Mouse (Mus musculus) embryonic facial prominence, embryonic 11.5 days (tissue): ENCODE results near the gene Chga. TPM values are rescaled to one million over a fixed set of nuclear protein-coding genes. Genes with fewer than 3 reads are reported as not detected.
A peak's percentile ranks its signal among the peaks of the same experiment; 100 is the strongest.

Experiments used
- ATAC-seq: fragments of 200-750 bp; cut with Nextera tagmentation; replicated peaks from 2 replicates; pipeline ENCODE4 v1.8.0; 2017; ENCODE audit warnings: low read depth; ENCODE audit not compliant: insufficient number of reproducible peaks, low FRiP score, low TSS enrichment
- DNase-seq: peaks from one replicate; pipeline ENCODE4 v3.0.0-alpha.2; 2015; ENCODE audit warnings: low spot score
- H3K27ac ChIP-seq: fragments of 300-500 bp; sonication (generic); replicated peaks from 2 replicates; pipeline ENCODE4 v1.5.1; 2014; ENCODE audit warnings: mild to moderate bottlenecking, low read depth, low read length, control low read depth
- H3K27me3 ChIP-seq: fragments of 300-500 bp; sonication (generic); 2 replicates; pipeline ENCODE4 v1.6.1; 2014; ENCODE audit warnings: mild to moderate bottlenecking, low read length, moderate library complexity, mixed read lengths; ENCODE audit not compliant: control insufficient read depth, insufficient read depth
- H3K36me3 ChIP-seq: fragments of 300-500 bp; sonication (generic); replicated peaks from 2 replicates; pipeline ENCODE4 v1.6.1; 2014; ENCODE audit warnings: low read depth, mild to moderate bottlenecking, low read length, moderate library complexity, mixed read lengths; ENCODE audit not compliant: control insufficient read depth, insufficient read depth
- H3K4me1 ChIP-seq: fragments of 300-500 bp; sonication (generic); 2 replicates; pipeline ENCODE4 v1.6.1; 2014; ENCODE audit warnings: low read length, mixed read lengths; ENCODE audit not compliant: control insufficient read depth, insufficient read depth
- H3K4me2 ChIP-seq: fragments of 300-500 bp; sonication (generic); 2 replicates; pipeline ENCODE4 v1.6.1; 2014; ENCODE audit warnings: low read depth, mild to moderate bottlenecking, control low read depth, low read length, moderate library complexity
- H3K4me3 ChIP-seq: fragments of 300-500 bp; sonication (generic); 2 replicates; pipeline ENCODE4 v1.5.1; 2014; ENCODE audit warnings: low read depth, low read length, control low read depth
- H3K9ac ChIP-seq: fragments of 300-500 bp; sonication (generic); replicated peaks from 2 replicates; pipeline ENCODE4 v1.6.1; 2014; ENCODE audit warnings: mild to moderate bottlenecking, control low read depth, low read length
- H3K9me3 ChIP-seq: fragments of 300-500 bp; sonication (generic); replicated peaks from 2 replicates; pipeline ENCODE4 v1.6.1; 2016; ENCODE audit warnings: mild to moderate bottlenecking, low read length, inconsistent platforms, mixed read lengths; ENCODE audit not compliant: control insufficient read depth
- WGBS: fragments of 180-500 bp; shearing (Covaris S2); extraction: QIAGEN DNeasy Blood & Tissue Kit; methylation state at CpG from one replicate; pipeline ENCODE4 v1.1.7; 2014; 5-methylcytosine and 5-hydroxymethylcytosine counted together
- polyA plus RNA-seq: library from polyadenylated mRNA; unstranded; fragments of >200 nt; fragmentation: Nextera tagmentation; extraction: Ambion mirVana; gene quantifications from 2 replicates; pipeline ENCODE4 v1.2.1, GENCODE M21; 2014

Chga gene
- polyA plus RNA-seq: 6.2 and 6.5 TPM in 2 replicates

DNA sequence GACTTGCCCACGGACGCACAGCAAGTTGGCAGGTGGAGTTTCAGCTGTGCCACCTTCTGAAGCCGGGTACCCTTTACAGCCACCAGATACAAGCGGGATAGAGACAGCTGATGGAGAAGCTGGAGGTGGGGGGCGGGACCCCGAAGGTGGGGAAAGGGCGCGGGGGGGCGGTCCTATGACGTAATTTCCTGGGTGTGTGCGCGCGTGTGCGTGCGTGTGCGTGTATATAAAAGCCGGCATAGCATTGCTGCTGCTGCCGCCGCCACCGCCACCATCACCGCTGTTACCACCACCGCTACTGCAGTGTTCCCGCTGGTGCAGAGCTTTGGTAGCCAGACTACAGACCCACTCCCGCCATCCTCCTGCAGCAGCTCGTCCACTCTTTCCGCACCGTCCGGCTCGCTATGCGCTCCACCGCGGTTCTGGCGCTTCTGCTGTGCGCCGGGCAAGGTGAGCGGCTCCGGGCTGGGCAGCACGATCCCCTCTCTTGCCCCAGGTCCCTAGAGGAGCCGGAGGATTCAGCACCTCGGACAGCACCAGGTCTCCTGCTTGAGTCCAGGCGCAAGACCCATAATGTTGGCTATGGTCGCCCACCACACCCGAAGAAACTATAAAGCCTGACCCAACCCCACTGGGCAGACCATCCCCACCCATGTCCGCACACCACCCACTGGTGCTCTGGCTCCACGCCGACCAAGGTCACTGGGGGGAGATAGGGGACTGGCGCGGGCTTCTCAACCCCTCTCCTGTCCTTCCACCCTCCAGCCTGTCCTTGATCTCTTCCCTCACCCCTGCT is at the start of gene Chga:
Gene Chga, plus strand, starts transcription at position 249 of the 796 bp plus-strand sequence.
- no peaks in the 10 kb centered on the region for H3K9me3 ChIP-seq
- WGBS: 4% methylated on average over 46 of the region's 48 CpGs
- DNase-seq: peak; percentile 93
- H3K4me1 ChIP-seq: no peaks in the 10 kb centered on the region
- no peak within 1 kb of the TSS for H3K27ac ChIP-seq
- H3K4me3 ChIP-seq: peak within 1 kb of the TSS; percentile 30
- no peak within 1 kb of the TSS for H3K9ac ChIP-seq
- ATAC-seq: peak; percentile 70
- no peaks in the 10 kb centered on the region for H3K36me3 ChIP-seq
- peak within 1 kb of the TSS; percentile 51 for H3K4me2 ChIP-seq
- H3K27me3 ChIP-seq: peaks cover 13% of the 10 kb centered on the region

DNA sequence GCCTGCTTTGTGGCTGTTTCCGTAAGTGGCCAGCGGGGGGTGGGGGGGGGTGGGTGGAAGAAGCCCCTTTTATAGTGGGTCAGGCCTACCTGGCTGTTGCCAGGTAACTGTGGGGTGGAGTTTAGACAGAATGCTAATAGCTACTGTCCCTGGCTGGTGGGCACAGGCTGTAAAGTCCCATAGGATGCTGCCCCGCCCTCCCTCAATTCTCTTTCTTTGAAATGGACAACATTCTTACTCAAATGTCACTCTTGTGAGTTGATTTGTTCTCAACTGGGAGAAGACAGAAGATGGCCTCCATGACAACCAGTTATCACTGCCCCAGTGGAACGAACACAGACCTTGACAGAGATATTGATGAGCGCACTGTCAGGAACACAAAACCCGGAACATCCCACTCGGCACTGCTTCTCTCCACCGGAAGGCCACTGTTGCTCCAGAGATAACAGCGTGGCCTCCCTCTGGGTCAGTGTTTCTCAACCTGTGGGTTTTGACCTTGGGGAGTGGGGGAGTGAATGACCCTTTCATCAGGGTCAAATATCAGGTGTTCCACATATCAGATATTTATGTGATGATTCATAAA is 49.5 kb upstream of the Chga start:
- H3K4me3 ChIP-seq: no peak overlapping the region
- no peak overlapping the region for H3K4me2 ChIP-seq
- H3K27me3 ChIP-seq: no peaks in the 10 kb centered on the region
- no peak overlapping the region for H3K9ac ChIP-seq
- no peaks in the 10 kb centered on the region for H3K4me1 ChIP-seq
- 75% methylated on average over 9 of the region's 9 CpGs for WGBS
- no peak overlapping the region for H3K27ac ChIP-seq
- ATAC-seq: no peak
- no peaks in the 10 kb centered on the region for H3K36me3 ChIP-seq
- no peak for DNase-seq
- H3K9me3 ChIP-seq: no peaks in the 10 kb centered on the region

DNA sequence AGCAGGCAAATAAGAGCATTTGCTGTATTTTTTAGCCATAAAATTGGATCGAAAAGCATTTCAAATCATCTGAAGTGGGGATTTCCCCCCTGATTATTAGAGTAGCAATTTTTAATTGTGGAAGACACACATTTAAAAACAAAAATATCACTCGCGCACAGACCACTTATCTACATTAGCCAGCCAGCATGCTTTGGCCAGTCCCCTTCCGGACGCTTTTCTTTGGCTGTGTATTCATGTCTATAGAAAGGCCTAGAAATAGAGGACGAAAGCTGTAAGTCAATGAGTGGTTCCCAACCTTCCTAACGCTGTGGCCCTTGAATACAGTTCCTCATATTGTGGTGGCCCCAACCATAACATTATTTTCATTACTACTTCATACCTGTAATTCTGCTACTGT is 48.8 kb upstream of the Chga start:
- Histone ChIP-seq H3K36me3 (no peaks in the 10 kb centered on the region), H3K4me2 (no peak overlapping the region), H3K27ac (no peak overlapping the region), H3K9ac (no peak overlapping the region), H3K4me3 (no peak overlapping the region), H3K4me1 (no peaks in the 10 kb centered on the region), H3K9me3 (no peaks in the 10 kb centered on the region), H3K27me3 (no peaks in the 10 kb centered on the region)
- DNase-seq: no peak
- ATAC-seq: no peak
- 88% methylated on average over 7 of the region's 7 CpGs for WGBS

DNA sequence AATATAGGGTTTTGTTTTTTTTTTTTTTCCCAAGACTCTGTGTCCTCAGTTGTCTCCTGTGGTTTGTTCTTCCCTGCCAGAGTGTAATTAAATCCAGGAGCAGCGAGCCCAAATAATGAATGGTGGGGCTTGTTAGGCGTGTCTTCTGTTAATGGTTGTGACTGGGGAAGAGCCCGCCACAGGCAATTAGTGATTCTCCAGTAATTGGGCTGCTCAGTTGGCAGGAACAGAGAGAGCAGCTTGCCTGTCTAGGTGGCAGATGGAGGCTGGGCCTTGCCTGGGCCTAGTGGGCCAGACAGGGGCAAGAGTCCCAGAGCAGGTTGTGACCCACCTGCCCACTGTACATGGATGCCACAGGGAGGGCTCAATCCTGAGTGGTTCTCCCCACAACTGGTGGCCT is 43.4 kb upstream of the Chga start:
- ATAC-seq: no peak
- no peak overlapping the region for H3K9ac ChIP-seq
- H3K4me2 ChIP-seq: no peak overlapping the region
- no peaks in the 10 kb centered on the region for H3K27me3 ChIP-seq
- H3K4me1 ChIP-seq: no peaks in the 10 kb centered on the region
- no peaks in the 10 kb centered on the region for H3K9me3 ChIP-seq
- 19% methylated on average over 3 of the region's 3 CpGs for WGBS
- no peaks in the 10 kb centered on the region for H3K36me3 ChIP-seq
- H3K27ac ChIP-seq: no peak overlapping the region
- no peak overlapping the region for H3K4me3 ChIP-seq
- DNase-seq: no peak

DNA sequence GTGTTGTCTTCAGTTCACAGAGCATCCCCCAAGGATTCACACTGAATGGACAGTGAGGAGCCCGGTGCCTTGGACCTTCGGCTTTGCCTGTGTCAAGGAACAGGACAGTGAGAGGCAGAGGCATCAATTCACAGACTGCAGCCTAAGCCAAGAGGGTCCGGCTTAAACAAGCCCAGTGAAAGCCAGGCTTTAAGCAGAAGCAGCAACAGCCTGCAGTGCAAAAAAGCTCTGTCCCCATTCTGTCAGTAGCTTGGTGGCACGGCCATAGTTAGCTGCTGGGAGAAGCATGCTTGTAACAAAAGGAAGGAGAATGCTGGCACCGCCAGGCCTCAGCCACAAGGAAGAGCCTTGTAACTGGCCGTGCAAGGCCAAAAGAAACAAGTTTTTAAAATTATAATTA is 40.6 kb upstream of the Chga start:
- Histone ChIP-seq H3K4me2 (no peak overlapping the region), H3K27me3 (no peaks in the 10 kb centered on the region), H3K27ac (no peak overlapping the region), H3K9ac (no peak overlapping the region), H3K9me3 (no peaks in the 10 kb centered on the region), H3K4me1 (no peaks in the 10 kb centered on the region), H3K36me3 (no peaks in the 10 kb centered on the region), H3K4me3 (no peak overlapping the region)
- DNase-seq (no peak), ATAC-seq (no peak)
- WGBS: 57% methylated on average over 6 of the region's 6 CpGs

DNA sequence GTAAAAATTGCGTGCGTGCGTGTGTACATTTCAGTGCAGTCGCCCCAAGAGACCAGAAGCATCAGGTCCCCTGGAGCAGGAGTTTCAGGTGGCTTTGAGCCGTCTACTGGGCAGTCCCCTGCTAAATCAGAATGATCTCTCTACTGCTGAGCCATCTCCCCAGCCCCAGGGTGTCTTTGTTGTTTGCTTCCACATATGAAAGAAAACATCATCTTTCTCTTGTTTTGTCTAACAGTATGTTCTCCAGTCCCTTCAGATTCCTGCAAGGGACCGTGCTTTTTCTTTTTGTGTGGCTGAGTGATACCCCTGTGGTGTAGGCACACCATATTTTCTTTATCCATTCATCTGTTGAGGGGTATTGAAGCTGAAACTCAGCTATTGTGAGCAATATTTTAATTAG is 40.0 kb upstream of the Chga start:
- Histone ChIP-seq H3K4me2 (no peak overlapping the region), H3K27me3 (no peaks in the 10 kb centered on the region), H3K27ac (no peak overlapping the region), H3K9me3 (no peaks in the 10 kb centered on the region), H3K4me3 (no peak overlapping the region), H3K36me3 (no peaks in the 10 kb centered on the region), H3K4me1 (no peaks in the 10 kb centered on the region), H3K9ac (no peak overlapping the region)
- DNase-seq (no peak), ATAC-seq (no peak)
- 83% methylated on average over 6 of the region's 6 CpGs for WGBS

DNA sequence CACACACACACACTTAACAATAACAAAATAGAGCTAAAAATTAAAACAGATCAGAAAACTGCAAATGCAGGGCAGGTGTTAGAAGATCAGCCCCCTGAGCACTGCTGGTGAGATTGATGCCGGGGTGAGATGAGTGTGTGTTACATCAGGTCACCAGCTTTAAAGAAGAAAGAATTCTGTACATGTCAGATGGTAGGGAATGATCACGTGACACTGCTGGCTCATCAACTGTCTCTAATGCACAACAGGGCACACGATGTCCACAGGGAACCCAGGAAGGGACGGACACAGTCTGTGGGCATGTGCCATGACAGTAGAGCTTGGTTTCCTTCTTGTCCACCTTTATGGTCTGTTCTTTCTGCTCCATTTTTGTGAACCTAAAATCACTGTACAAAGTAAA is 38.6 kb upstream of the Chga start:
- no peak for DNase-seq

DNA sequence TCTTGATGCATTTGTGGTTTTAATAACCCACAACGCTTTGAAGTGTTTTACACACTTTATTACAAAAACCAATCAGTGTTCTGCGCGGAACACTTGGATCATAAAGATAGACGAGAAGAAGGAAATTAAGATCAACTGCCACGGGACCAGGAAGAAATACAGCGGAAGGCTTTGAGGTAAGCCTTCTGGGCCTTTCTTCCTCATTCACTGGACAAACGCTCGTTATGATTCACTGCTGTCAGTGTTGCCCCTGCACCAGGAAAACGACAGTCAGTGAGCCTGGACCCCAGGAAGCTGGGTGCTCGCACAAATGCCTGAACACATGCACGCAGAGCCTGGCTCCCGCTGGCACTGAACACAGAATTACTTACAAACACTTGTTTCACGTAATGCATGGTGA is 37.1 kb upstream of the Chga start:
- H3K9me3 ChIP-seq: no peaks in the 10 kb centered on the region
- H3K9ac ChIP-seq: no peak overlapping the region
- no peak overlapping the region for H3K4me2 ChIP-seq
- H3K27me3 ChIP-seq: no peaks in the 10 kb centered on the region
- H3K36me3 ChIP-seq: no peaks in the 10 kb centered on the region
- ATAC-seq: no peak
- H3K4me1 ChIP-seq: no peaks in the 10 kb centered on the region
- no peak for DNase-seq
- H3K4me3 ChIP-seq: no peak overlapping the region
- 86% methylated on average over 13 of the region's 13 CpGs for WGBS
- H3K27ac ChIP-seq: no peak overlapping the region

More for the DNA sequence above, 38.6 kb upstream of the Chga start:
- no peaks in the 10 kb centered on the region for H3K36me3 ChIP-seq
- H3K9ac ChIP-seq: no peak overlapping the region
- H3K4me1 ChIP-seq: no peaks in the 10 kb centered on the region
- no peak overlapping the region for H3K4me2 ChIP-seq
- WGBS: 86% methylated on average over 4 of the region's 4 CpGs
- H3K9me3 ChIP-seq: no peaks in the 10 kb centered on the region
- no peak for ATAC-seq
- no peak overlapping the region for H3K4me3 ChIP-seq
- no peaks in the 10 kb centered on the region for H3K27me3 ChIP-seq
- no peak overlapping the region for H3K27ac ChIP-seq
